8 mouse cellular contexts compared by ENCODE assay signal in genomic region chr7:3694076-3694948, GRCm38 (mm10). TPM values are rescaled to one million over a fixed set of nuclear protein-coding genes. Genes with fewer than 3 reads are reported as not detected.
DNase-seq lines count a peak whose midpoint lies in the region; ATAC-seq lines count a peak whose summit lies in the region.

No protein-coding gene starts in this region.

- peaks cover 30% of the 10 kb centered on the region for H3K36me3 ChIP-seq in forebrain, embryonic 13.5 days (ENCODE audit: poor library complexity, severe bottlenecking)

- peak overlapping the region; percentile 84 for H3K4me2 ChIP-seq in forebrain, embryonic 13.5 days

- H3K27ac ChIP-seq in forebrain, embryonic 13.5 days, result peak overlapping the region; percentile 89

- peak overlapping the region; percentile 91 for H3K9ac ChIP-seq in forebrain, embryonic 13.5 days

- H3K27me3 ChIP-seq in forebrain, embryonic 13.5 days, result no peaks in the 10 kb centered on the region

- under 1% methylated on average over 31 of the region's 55 CpGs for WGBS in forebrain, embryonic 13.5 days

- no peaks in the 10 kb centered on the region for H3K9me3 ChIP-seq in forebrain, embryonic 13.5 days (replicated peaks)

- H3K4me3 ChIP-seq in forebrain, embryonic 13.5 days, result peak overlapping the region; percentile 75

- intact Hi-C loops in heart, postnatal 36 days (cut with DNase I), result loop anchor here (5.0 kb wide), 1 partner anchor 47 kb away; the partner anchor contains the start of gene Cnot3

- peaks cover 26% of the 10 kb centered on the region for H3K4me1 ChIP-seq in forebrain, embryonic 13.5 days

- peak; percentile 83 for DNase-seq in MEL-GATA-1-ER (ENCODE audit: extremely low read depth, low read depth)
- peak; percentile 68 for DNase-seq in c-Kit-positive CD71-positive TER-119-negative erythroid progenitor cells, embryonic 14.5 days (ENCODE audit: low read depth)
- DNase-seq in heart, postnatal 36 days, result peak; percentile 66 to 69
- DNase-seq in layer of hippocampus, adult 18-20 months (ENCODE audit: low spot score in 2 of 2), result peak; percentile 32 to 52
- peak; percentile 73 for DNase-seq in lung, postnatal 14 days
- peak; percentile 50 for DNase-seq in ovary, postnatal 14 days (ENCODE audit: low spot score)
- DNase-seq in thymus, postnatal 14 days, result peak; percentile 71

- peak; percentile 37 for ATAC-seq in forebrain, embryonic 13.5 days

RNA-seq across cellular contexts. Expression of gene Mboat7, which starts 1.0 kb away (rescaled TPM):
- 36.2 and 41.6 TPM in 2 replicates for polyA plus RNA-seq in forebrain, embryonic 13.5 days (2015; fragmentation: Nextera tagmentation; extraction: Ambion mirVana)
- 10 to 100 TPM; 18.7 to 22.1 TPM for total RNA-seq in heart, postnatal 36 days (2021)
- 100 to 1,000 TPM; 167 to 184 TPM for total RNA-seq in layer of hippocampus, adult 18-20 months (2021)

RNA-seq across cellular contexts. Expression of gene Tsen34, which starts 1.6 kb away (rescaled TPM):
- 227 and 236 TPM in 2 replicates for polyA plus RNA-seq in forebrain, embryonic 13.5 days (2015; fragmentation: Nextera tagmentation; extraction: Ambion mirVana)
- 10 to 100 TPM; 73.9 to 77.4 TPM for total RNA-seq in heart, postnatal 36 days (2021)
- total RNA-seq in layer of hippocampus, adult 18-20 months (2021), result 10 to 100 TPM; 79.6 to 89.9 TPM

RNA-seq across cellular contexts. Expression of gene Rps9, which starts 9.5 kb away (rescaled TPM):
- polyA plus RNA-seq in forebrain, embryonic 13.5 days (2015; fragmentation: Nextera tagmentation; extraction: Ambion mirVana), result 1,199 and 1,336 TPM in 2 replicates
- 100 to 1,000 TPM; 621 to 660 TPM for total RNA-seq in heart, postnatal 36 days (2021)
- 100 to 1,000 TPM; 390 to 414 TPM for total RNA-seq in layer of hippocampus, adult 18-20 months (2021)

RNA-seq across cellular contexts. Expression of gene Tmc4, which starts 17.0 kb away (rescaled TPM):
- 2.1 and 3.4 TPM in 2 replicates for polyA plus RNA-seq in forebrain, embryonic 13.5 days (2015; fragmentation: Nextera tagmentation; extraction: Ambion mirVana)
- 1 to 10 TPM in 1 of 2 experiments, under 1 TPM in 1; 0.54 to 1.2 TPM for total RNA-seq in heart, postnatal 36 days (2021)
- 1 to 10 TPM; 5.6 to 6.2 TPM for total RNA-seq in layer of hippocampus, adult 18-20 months (2021)

RNA-seq across cellular contexts. Expression of gene Pirb, which starts 25.9 kb away (rescaled TPM):
- 0.18 and 0.19 TPM in 2 replicates for polyA plus RNA-seq in forebrain, embryonic 13.5 days (2015; fragmentation: Nextera tagmentation; extraction: Ambion mirVana)
- 1 to 10 TPM; 1.7 to 2.6 TPM for total RNA-seq in heart, postnatal 36 days (2021)
- total RNA-seq in layer of hippocampus, adult 18-20 months (2021), result under 1 TPM in 1 of 2 experiments, not detected in 1; 0.15 TPM

Comparison
In these comparisons a context has a peak if more than half of its experiments do, and no peak if none do; other contexts are left out.
1. Peak in every context shown above with its lines: DNase-seq, ATAC-seq, H3K4me3 ChIP-seq and H3K27ac ChIP-seq.
2. RNA of gene Mboat7, which starts 1.0 kb away (total RNA-seq): 167 to 184 TPM in layer of hippocampus, adult 18-20 months; 18.7 to 22.1 TPM in heart, postnatal 36 days; every median in the first group is over 4 times any median in the second.